Mouse (Mus musculus): Measurements from ENCODE around the gene Ptpn18. TPM values are rescaled to one million over a fixed set of nuclear protein-coding genes. Genes with fewer than 3 reads are reported as not detected.

Gene Ptpn18
- total and polyA plus RNA-seq, 3 experiments = 39.1 to 73.3 TPM; not detected in 1

- TF ChIP-seq RAD21 (IDR thresholded peaks at IDR 0.05; ENCODE audit: low read depth, low read length) (peak; percentile 38), SMC3 (IDR thresholded peaks at IDR 0.05; ENCODE audit: low read depth, low read length) (peak; percentile 38), EP300 (IDR thresholded peaks at IDR 0.05; ENCODE audit: low read depth in 1 of 2, low read length in 2 of 2) (no peak), CTCF (IDR thresholded peaks at IDR 0.05 in 2 of 3, conservative IDR thresholded peaks at IDR 0.05 in 1 of 3; ENCODE audit: control insufficient read depth in 1 of 3, insufficient read depth in 1 of 3, low read depth in 2 of 3, low read length in 3 of 3, poor library complexity in 1 of 3, severe bottlenecking in 1 of 3) (peak; percentile 11 to 42 (median 14); a peak in 2 of 6 replicates), ZC3H11A (IDR thresholded peaks at IDR 0.05; ENCODE audit: low read depth, low read length) (0 out of 2 replicates have a peak, but pooled peaks have one; percentile 25)
- no peaks in the 10 kb centered on the region for H3K9me3 ChIP-seq (replicated peaks; ENCODE audit: insufficient read depth, low read length)
- H3K79me2 ChIP-seq (ENCODE audit: control insufficient read depth, insufficient read depth, low read length, poor library complexity) = no peaks in the 10 kb centered on the region
- no peak for DNase-seq (ENCODE audit: low read depth, low spot score)
- no peak overlapping the region for H3K4me3 ChIP-seq (ENCODE audit: control insufficient read depth in 1 of 2, insufficient read depth in 1 of 2, low read depth in 2 of 2, low read length in 2 of 2)
- no peak overlapping the region for H3K9ac ChIP-seq (ENCODE audit: control insufficient read depth, low read depth, low read length, poor library complexity, severe bottlenecking)
- H3K27ac ChIP-seq (ENCODE audit: control insufficient read depth, low read depth, low read length) = no peak overlapping the region
- peaks cover 6 to 7% of the 10 kb centered on the region in 2 experiments; a peak in 3 of 4 replicates for H3K4me1 ChIP-seq (ENCODE audit: control insufficient read depth in 1 of 2, insufficient read depth in 2 of 2, low read length in 2 of 2)
- no peaks in the 10 kb centered on the region for H3K27me3 ChIP-seq (ENCODE audit: control insufficient read depth in 1 of 2, insufficient read depth in 2 of 2, low read length in 2 of 2)
- H3K36me3 ChIP-seq (ENCODE audit: control insufficient read depth in 1 of 2, insufficient read depth in 2 of 2, low read length in 2 of 2) = peaks cover 0 to 17% of the 10 kb centered on the region in 2 experiments; a peak in 2 of 4 replicates
Measured at GRCm38 (mm10) chr1:34487383-34487782, 27.8 kb downstream of the Ptpn18 start.

GRCm38 (mm10) chr1:34489852-34490541, 30.4 kb downstream of the Ptpn18 start:
- Histone ChIP-seq H3K9me3 (replicated peaks; ENCODE audit: insufficient read depth, low read length) (no peaks in the 10 kb centered on the region), H3K79me2 (ENCODE audit: control insufficient read depth, insufficient read depth, low read length, poor library complexity) (no peaks in the 10 kb centered on the region), H3K27ac (ENCODE audit: control insufficient read depth, low read depth, low read length) (peak overlapping the region; percentile 96), H3K27me3 (ENCODE audit: control insufficient read depth in 1 of 2, insufficient read depth in 2 of 2, low read length in 2 of 2) (no peaks in the 10 kb centered on the region), H3K36me3 (ENCODE audit: control insufficient read depth in 1 of 2, insufficient read depth in 2 of 2, low read length in 2 of 2) (peaks cover 0 to 10% of the 10 kb centered on the region in 2 experiments; a peak in 2 of 4 replicates), H3K4me3 (ENCODE audit: control insufficient read depth in 1 of 2, insufficient read depth in 1 of 2, low read depth in 2 of 2, low read length in 2 of 2) (peak overlapping the region in 1 of 2 experiments; percentile 39; a peak in 2 of 4 replicates), H3K9ac (ENCODE audit: control insufficient read depth, low read depth, low read length, poor library complexity, severe bottlenecking) (peak overlapping the region; percentile 20; the same call in 1 of the 2 replicates), H3K4me1 (ENCODE audit: control insufficient read depth in 1 of 2, insufficient read depth in 2 of 2, low read length in 2 of 2) (peaks cover 0 to 3% of the 10 kb centered on the region in 2 experiments; a peak in 3 of 4 replicates)
- TF ChIP-seq MAZ (IDR thresholded peaks at IDR 0.05; ENCODE audit: low read depth, low read length) (no peak), USF2 (IDR thresholded peaks at IDR 0.05; ENCODE audit: borderline replicate concordance in 1 of 2, insufficient read depth in 1 of 2, low read depth in 1 of 2, low read length in 2 of 2) (no peak), MXI1 (IDR thresholded peaks at IDR 0.05; ENCODE audit: low read depth, low read length) (peak; percentile 49; the same call in 1 of the 2 replicates), MYC (IDR thresholded peaks at IDR 0.05; ENCODE audit: low read depth, low read length) (no peak), TCF12 (IDR thresholded peaks at IDR 0.05; ENCODE audit: low read depth, low read length) (peak; percentile 91), RCOR1 (IDR thresholded peaks at IDR 0.05; ENCODE audit: low read depth, low read length) (peak; percentile 42), ETS1 (IDR thresholded peaks at IDR 0.05; ENCODE audit: low read depth, low read length) (peak; percentile 99), JUND (IDR thresholded peaks at IDR 0.05; ENCODE audit: low read depth, low read length) (peak; percentile 96; the same call in 1 of the 2 replicates), MEF2A (IDR thresholded peaks at IDR 0.05; ENCODE audit: extremely low read depth, insufficient replicate concordance, low read depth, low read length, poor library complexity, severe bottlenecking) (no peak), POLR2AphosphoS5 (IDR thresholded peaks at IDR 0.05; ENCODE audit: borderline replicate concordance, low read depth, low read length) (no peak), TAL1 (IDR thresholded peaks at IDR 0.05; ENCODE audit: low read length) (peak; percentile 96), ZNF384 (IDR thresholded peaks at IDR 0.05; ENCODE audit: low read depth, low read length) (peak; percentile 74), MAX (IDR thresholded peaks at IDR 0.05; ENCODE audit: low read length) (no peak), CHD1 (IDR thresholded peaks at IDR 0.05; ENCODE audit: low read depth, low read length) (no peak), EP300 (IDR thresholded peaks at IDR 0.05; ENCODE audit: low read depth in 1 of 2, low read length in 2 of 2) (peak; percentile 92 to 94), CHD2 (IDR thresholded peaks at IDR 0.05; ENCODE audit: low read length) (no peak), GATA1 (IDR thresholded peaks at IDR 0.05; ENCODE audit: low read depth, low read length) (peak; percentile 94), ZC3H11A (IDR thresholded peaks at IDR 0.05; ENCODE audit: low read depth, low read length) (no peak), E2F4 (IDR thresholded peaks at IDR 0.05; ENCODE audit: borderline replicate concordance, low read depth, low read length) (no peak), BHLHE40 (IDR thresholded peaks at IDR 0.05; ENCODE audit: borderline replicate concordance, low read depth, low read length) (no peak), ZKSCAN1 (IDR thresholded peaks at IDR 0.05; ENCODE audit: low read depth, low read length) (no peak), HCFC1 (IDR thresholded peaks at IDR 0.05; ENCODE audit: low read depth, low read length) (peak; percentile 49; the same call in 1 of the 2 replicates), MAFK (IDR thresholded peaks at IDR 0.05; ENCODE audit: borderline replicate concordance, low read depth, low read length) (peak; percentile 83), ELF1 (IDR thresholded peaks at IDR 0.05; ENCODE audit: low read depth, low read length) (peak; percentile 47; the same call in 1 of the 2 replicates), MYB (IDR thresholded peaks at IDR 0.05; ENCODE audit: low read depth, low read length) (peak; percentile 87), SIN3A (IDR thresholded peaks at IDR 0.05; ENCODE audit: low read length) (peak; percentile 91)
- peak; percentile 91 for DNase-seq (ENCODE audit: low read depth, low spot score)
